Mouse (Mus musculus) megakaryocyte, embryonic 14.5 days (primary cell): ENCODE measurements around the gene Crtc2.

ENCODE experiments used
- FLI1 ChIP-seq: IDR thresholded peaks from 2 replicates; pipeline ENCODE4 v1.6.1; 2012; ENCODE audit warnings: low read length, inconsistent platforms, mixed read lengths
- GATA1 ChIP-seq: IDR thresholded peaks from 3 replicates; pipeline ENCODE4 v1.6.1; 2012; ENCODE audit warnings: mixed read lengths, low read length, inconsistent platforms, borderline replicate concordance

GRCm38 (mm10) chr3:90309589-90309988, 55.6 kb downstream of the Crtc2 start:
- TF ChIP-seq GATA1 = no peak
- TF ChIP-seq FLI1 = no peak
